Mouse (Mus musculus) right cerebral cortex, adult 2 months (tissue): ENCODE results near the gene Gm9887.

Experiments used
- DNase-seq, 2 experiments: peaks; one replicate each; pipeline ENCODE4 v3.0.0; 2021 to 2022; ENCODE audit warnings: low spot score in 2 of 2

The Gm9887 gene

GRCm38 (mm10) chr12:69371854-69372671, at the start of gene Gm9887, which contains the start of gene Arf6:
Gm9887 (minus strand) TSS chr12:69372458.
Arf6 (plus strand) TSS chr12:69372150.
- DNase-seq = peak; percentile 96 to 97

- no peak for DNase-seq
These were observed 48.5 kb upstream of the Gm9887 start for GRCm38 (mm10) chr12:69420716-69421115.

- DNase-seq = no peak
These were observed 47.3 kb upstream of the Gm9887 start for GRCm38 (mm10) chr12:69419606-69420005.

- peak; percentile 33 to 53 for DNase-seq
These were observed 46.9 kb upstream of the Gm9887 start for GRCm38 (mm10) chr12:69419017-69419605.

- DNase-seq = no peak
These were observed 46.3 kb upstream of the Gm9887 start for GRCm38 (mm10) chr12:69418606-69419005.

GRCm38 (mm10) chr12:69417701-69418291, 45.5 kb upstream of the Gm9887 start:
- DNase-seq = no peak

- DNase-seq = no peak
These were observed 44.5 kb upstream of the Gm9887 start for GRCm38 (mm10) chr12:69416793-69417192.

- DNase-seq = no peak
These were observed 42.7 kb upstream of the Gm9887 start for GRCm38 (mm10) chr12:69414826-69415572.

- no peak for DNase-seq
These were observed 41.0 kb upstream of the Gm9887 start for GRCm38 (mm10) chr12:69413303-69413702.

- DNase-seq = no peak
These were observed 39.7 kb upstream of the Gm9887 start for GRCm38 (mm10) chr12:69411936-69412335.

- DNase-seq = no peak
These were observed 38.5 kb upstream of the Gm9887 start for GRCm38 (mm10) chr12:69410767-69411166.

GRCm38 (mm10) chr12:69402594-69403167, 30.4 kb upstream of the Gm9887 start:
- no peak for DNase-seq

- no peak for DNase-seq
These were observed 29.8 kb upstream of the Gm9887 start for GRCm38 (mm10) chr12:69402100-69402499.

- no peak for DNase-seq
These were observed 28.6 kb upstream of the Gm9887 start for GRCm38 (mm10) chr12:69400871-69401286.

- DNase-seq = no peak
These were observed 28.1 kb upstream of the Gm9887 start for GRCm38 (mm10) chr12:69400367-69400766.

GRCm38 (mm10) chr12:69394456-69394855, 22.2 kb upstream of the Gm9887 start:
- no peak for DNase-seq

GRCm38 (mm10) chr12:69393076-69393475, 20.8 kb upstream of the Gm9887 start:
- DNase-seq = no peak

GRCm38 (mm10) chr12:69390000-69390698, 17.9 kb upstream of the Gm9887 start:
- DNase-seq = peak in 1 of 2 experiments; percentile 7

GRCm38 (mm10) chr12:69389273-69389938, 17.1 kb upstream of the Gm9887 start:
- peak; percentile 14 to 17 for DNase-seq

GRCm38 (mm10) chr12:69388321-69388869, 16.1 kb upstream of the Gm9887 start:
- DNase-seq = no peak
